Mouse (Mus musculus): ENCODE measurements at regions not wholly inside any gene's neighbourhood (a gene's known extent, or its start where the extent isn't known, plus 50 kb on each side); places are given as distances from the start of the nearest gene placed in this dataset.
"Not testable (repeated sequence)": the region's sequence is repeated elsewhere in the genome, so short reads cannot be mapped to it uniquely, and the experiment has no call there.

GRCm38 (mm10) chr13:74563483-74564330, 69.9 kb upstream of the Zfp825 start:
- DNase-seq (ENCODE audit: extremely low spot score in 1 of 2, low spot score in 2 of 2) = peak; percentile 69 to 76
- peak overlapping the region; percentile 53 for H3K4me3 ChIP-seq
- peak overlapping the region; percentile 51 for H3K27ac ChIP-seq
- intact Hi-C loops (cut with DNase I) = loop anchor here (5.0 kb wide), 1 partner anchor 54 kb away; no protein-coding TSS in a partner anchor

GRCm38 (mm10) chr13:74564331-74564727, 70.5 kb upstream of the Zfp825 start:
- intact Hi-C loops (cut with DNase I) = loop anchor here (5.0 kb wide), 1 partner anchor 53 kb away; no protein-coding TSS in a partner anchor
- DNase-seq (ENCODE audit: extremely low spot score in 1 of 2, low spot score in 2 of 2) = not testable (repeated sequence)
- peak overlapping the region; percentile 51 for H3K27ac ChIP-seq
- peak overlapping the region; percentile 53 for H3K4me3 ChIP-seq

GRCm38 (mm10) chr13:74569967-74570366, 69.4 kb upstream of the Erap1 start:
- DNase-seq (ENCODE audit: extremely low spot score in 1 of 2, low spot score in 2 of 2); intact Hi-C loops (cut with DNase I); H3K4me3 ChIP-seq; H3K27ac ChIP-seq: not testable (repeated sequence)

Data from left cerebral cortex, adult 2 months (tissue).